26 mouse cellular contexts compared by ENCODE assay signal in genomic region chr5:107466501-107466900, GRCm38 (mm10). TPM values are rescaled to one million over a fixed set of nuclear protein-coding genes. Genes with fewer than 3 reads are reported as not detected.
A peak's percentile ranks its signal among the peaks of the same experiment; 100 is the strongest.
DNase-seq lines count a peak whose midpoint lies in the region; ATAC-seq and TF ChIP-seq lines count a peak whose summit lies in the region.
"Had no signal": no experiment of that assay in that cellular context is flagged by ENCODE, and none has a peak within 500 bp of the region (broad histone marks: within the 10 kb centered on the region; RNA-seq: fewer than 3 reads in every experiment).

No protein-coding gene starts in this region.

- no peak for TF ChIP-seq POLR2A in brain, embryonic 14.5 days (IDR thresholded peaks at IDR 0.05; ENCODE audit: borderline replicate concordance, extremely low read depth, insufficient read depth, insufficient read length, poor library complexity, severe bottlenecking)

- peaks cover 6% of the 10 kb centered on the region; the same call in 1 of the 2 replicates for H3K36me3 ChIP-seq in forebrain, postnatal 0 days (ENCODE audit: insufficient read depth)
- no peaks in the 10 kb centered on the region for H3K36me3 ChIP-seq in forebrain, embryonic 15.5 days
- H3K36me3 ChIP-seq in heart, embryonic 15.5 days, result no peaks in the 10 kb centered on the region
- peaks cover 10% of the 10 kb centered on the region; the same call in 1 of the 2 replicates for H3K36me3 ChIP-seq in kidney, embryonic 15.5 days
- H3K36me3 ChIP-seq: forebrain, embryonic 10.5 days; midbrain, embryonic 12.5 days; stomach, embryonic 15.5 days had no signal

- DNase-seq in forebrain, postnatal 0 days, result no peak
- no peak for DNase-seq in heart, postnatal 25 days (ENCODE audit: low spot score)
- peak; percentile 27 for DNase-seq in brain, embryonic 14.5 days (ENCODE audit: low read depth)
- peak; percentile 76 for DNase-seq in retina, embryonic 14.5 days (ENCODE audit: low spot score)
- DNase-seq: adrenal gland, postnatal 36 days; B cell, adult 2 months; cerebellum, adult 2 months; cerebellum, postnatal 36 days; gastrocnemius, postnatal 36 days; layer of hippocampus, postnatal 36 days; thymus, adult 2 months had no signal

- WGBS in forebrain, postnatal 0 days, result 22% methylated on average over 5 of the region's 5 CpGs
- WGBS in forebrain, embryonic 15.5 days, result 20% methylated on average over 5 of the region's 5 CpGs
- 26% methylated on average over 5 of the region's 5 CpGs for WGBS in heart, embryonic 15.5 days
- 66% methylated on average over 5 of the region's 5 CpGs for WGBS in kidney, embryonic 15.5 days

- H3K27me3 ChIP-seq in forebrain, postnatal 0 days (ENCODE audit: insufficient read depth, low read length), result no peaks in the 10 kb centered on the region
- H3K27me3 ChIP-seq in forebrain, embryonic 15.5 days, result no peaks in the 10 kb centered on the region
- no peaks in the 10 kb centered on the region for H3K27me3 ChIP-seq in heart, embryonic 15.5 days
- H3K27me3 ChIP-seq in kidney, embryonic 15.5 days, result no peaks in the 10 kb centered on the region
- H3K27me3 ChIP-seq: limb, embryonic 15.5 days; midbrain, embryonic 12.5 days; stomach, embryonic 15.5 days had no signal

- H3K4me2 ChIP-seq in forebrain, postnatal 0 days (ENCODE audit: low read depth), result no peak overlapping the region
- no peak overlapping the region for H3K4me2 ChIP-seq in forebrain, embryonic 15.5 days (replicated peaks)
- H3K4me2 ChIP-seq in heart, embryonic 15.5 days, result peak overlapping the region; percentile 16; the same call in 1 of the 2 replicates
- no peak overlapping the region for H3K4me2 ChIP-seq in kidney, embryonic 15.5 days
- H3K4me2 ChIP-seq: limb, embryonic 15.5 days; midbrain, embryonic 12.5 days; stomach, embryonic 15.5 days had no signal

- ATAC-seq in forebrain, postnatal 0 days, result peak; percentile 45
- no peak for ATAC-seq in forebrain, embryonic 15.5 days (replicated peaks)
- no peak for ATAC-seq in heart, embryonic 15.5 days (replicated peaks; ENCODE audit: insufficient number of reproducible peaks, insufficient read depth, low FRiP score, low read depth)
- ATAC-seq in kidney, embryonic 15.5 days (replicated peaks; ENCODE audit: low FRiP score), result no peak
- ATAC-seq: hindbrain, postnatal 0 days; intestine, postnatal 0 days; lung, postnatal 0 days had no signal

- H3K27ac ChIP-seq in forebrain, postnatal 0 days (ENCODE audit: low read depth, low read length), result no peak overlapping the region
- no peak overlapping the region for H3K27ac ChIP-seq in forebrain, embryonic 15.5 days (replicated peaks)
- peak overlapping the region; percentile 60 for H3K27ac ChIP-seq in heart, embryonic 15.5 days
- H3K27ac ChIP-seq in kidney, embryonic 15.5 days, result no peak overlapping the region
- H3K27ac ChIP-seq: forebrain, embryonic 10.5 days; hindbrain, embryonic 10.5 days; hindbrain, postnatal 0 days; limb, embryonic 15.5 days; midbrain, embryonic 12.5 days; stomach, embryonic 15.5 days had no signal

- H3K4me3 ChIP-seq in forebrain, postnatal 0 days (ENCODE audit: low read depth, low read length), result no peak overlapping the region
- H3K4me3 ChIP-seq in forebrain, embryonic 15.5 days, result no peak overlapping the region
- H3K4me3 ChIP-seq in heart, embryonic 15.5 days, result no peak overlapping the region
- no peak overlapping the region for H3K4me3 ChIP-seq in kidney, embryonic 15.5 days (replicated peaks)
- H3K4me3 ChIP-seq: forebrain, embryonic 10.5 days; hindbrain, embryonic 10.5 days; limb, embryonic 15.5 days; midbrain, embryonic 12.5 days; myocyte; stomach, embryonic 15.5 days had no signal

- H3K9me3 ChIP-seq in forebrain, postnatal 0 days (ENCODE audit: low read length), result no peaks in the 10 kb centered on the region
- no peaks in the 10 kb centered on the region for H3K9me3 ChIP-seq in forebrain, embryonic 15.5 days
- H3K9me3 ChIP-seq in heart, embryonic 15.5 days (replicated peaks), result no peaks in the 10 kb centered on the region
- no peaks in the 10 kb centered on the region for H3K9me3 ChIP-seq in kidney, embryonic 15.5 days (replicated peaks)
- H3K9me3 ChIP-seq: forebrain, embryonic 10.5 days; hindbrain, embryonic 10.5 days; limb, embryonic 15.5 days; midbrain, embryonic 12.5 days; stomach, embryonic 15.5 days had no signal

- intact Hi-C loops in heart, postnatal 25 days (cut with DNase I), result no loop called here

- no peak for TF ChIP-seq CTCF in forebrain, postnatal 0 days (IDR thresholded peaks at IDR 0.05; ENCODE audit: low read depth)
- no peak for TF ChIP-seq CTCF in brain, embryonic 14.5 days (IDR thresholded peaks at IDR 0.05; ENCODE audit: borderline replicate concordance, extremely low read depth, insufficient read depth, insufficient read length)

- no peak overlapping the region for H3K9ac ChIP-seq in forebrain, postnatal 0 days
- no peak overlapping the region for H3K9ac ChIP-seq in forebrain, embryonic 15.5 days (replicated peaks)
- H3K9ac ChIP-seq in heart, embryonic 15.5 days, result no peak overlapping the region
- H3K9ac ChIP-seq in kidney, embryonic 15.5 days, result no peak overlapping the region
- H3K9ac ChIP-seq: limb, embryonic 15.5 days; midbrain, embryonic 12.5 days; stomach, embryonic 15.5 days had no signal

- no peaks in the 10 kb centered on the region for H3K4me1 ChIP-seq in forebrain, postnatal 0 days (ENCODE audit: insufficient read depth)
- H3K4me1 ChIP-seq in forebrain, embryonic 15.5 days, result no peaks in the 10 kb centered on the region
- H3K4me1 ChIP-seq in heart, embryonic 15.5 days (replicated peaks), result peaks cover 9% of the 10 kb centered on the region
- no peaks in the 10 kb centered on the region for H3K4me1 ChIP-seq in kidney, embryonic 15.5 days
- H3K4me1 ChIP-seq: hindbrain, embryonic 10.5 days; limb, embryonic 15.5 days; stomach, embryonic 15.5 days had no signal

RNA-seq across cellular contexts. Expression of gene Btbd8, which starts 28.7 kb away (rescaled TPM):
- 51.8 and 52.5 TPM in 2 replicates for total RNA-seq in forebrain, postnatal 0 days (2014; rRNA removed)
- polyA plus RNA-seq in forebrain, postnatal 0 days (2015; fragmentation: Nextera tagmentation; extraction: Ambion mirVana), result 19.1 and 26.3 TPM in 2 replicates
- polyA plus RNA-seq in forebrain, embryonic 15.5 days (2015; fragmentation: Nextera tagmentation; extraction: Ambion mirVana), result 24.4 and 25.1 TPM in 2 replicates
- polyA plus RNA-seq in heart, embryonic 15.5 days (2015; fragmentation: Nextera tagmentation; extraction: Ambion mirVana), result 2.7 and 3.7 TPM in 2 replicates
- 1 to 10 TPM; 4.4 to 5.4 TPM for total RNA-seq in heart, postnatal 25 days (2021)
- 13.0 and 15.2 TPM in 2 replicates for polyA plus RNA-seq in brain, embryonic 14.5 days (2012; rRNA removed)
- polyA plus RNA-seq in kidney, embryonic 15.5 days (2015; fragmentation: Nextera tagmentation; extraction: Ambion mirVana), result 4.1 and 4.8 TPM in 2 replicates

RNA-seq across cellular contexts. Expression of gene Lpcat2b, which starts 35.2 kb away (rescaled TPM):
- total RNA-seq in forebrain, postnatal 0 days (2014; rRNA removed), result not detected in 2 replicates
- polyA plus RNA-seq in forebrain, postnatal 0 days (2015; fragmentation: Nextera tagmentation; extraction: Ambion mirVana), result 0.05 TPM in 1 of 2 replicates, not detected in the other
- not detected in 2 replicates for polyA plus RNA-seq in forebrain, embryonic 15.5 days (2015; fragmentation: Nextera tagmentation; extraction: Ambion mirVana)
- not detected in 2 replicates for polyA plus RNA-seq in heart, embryonic 15.5 days (2015; fragmentation: Nextera tagmentation; extraction: Ambion mirVana)
- not detected for total RNA-seq in heart, postnatal 25 days (2021)
- not detected in 2 replicates for polyA plus RNA-seq in brain, embryonic 14.5 days (2012; rRNA removed)
- polyA plus RNA-seq in kidney, embryonic 15.5 days (2015; fragmentation: Nextera tagmentation; extraction: Ambion mirVana), result not detected in 2 replicates
- total RNA-seq: adrenal gland, postnatal 36 days; gastrocnemius, postnatal 36 days; hindbrain, postnatal 0 days had no signal
- polyA plus RNA-seq: forebrain, embryonic 10.5 days; hindbrain, embryonic 10.5 days; hindbrain, postnatal 0 days; intestine, postnatal 0 days; kidney, embryonic 16.5 days; large intestine, adult 2 months; limb, embryonic 15.5 days; liver, embryonic 16.5 days; lung, postnatal 0 days; midbrain, embryonic 12.5 days; myocyte; stomach, embryonic 15.5 days had no signal

RNA-seq across cellular contexts. Expression of gene Gm42669, which starts 40.9 kb away (rescaled TPM):
- 0.15 and 0.29 TPM in 2 replicates for total RNA-seq in forebrain, postnatal 0 days (2014; rRNA removed)
- 0.09 and 0.21 TPM in 2 replicates for polyA plus RNA-seq in forebrain, postnatal 0 days (2015; fragmentation: Nextera tagmentation; extraction: Ambion mirVana)
- 0.43 and 0.52 TPM in 2 replicates for polyA plus RNA-seq in forebrain, embryonic 15.5 days (2015; fragmentation: Nextera tagmentation; extraction: Ambion mirVana)
- 0.23 and 0.26 TPM in 2 replicates for polyA plus RNA-seq in heart, embryonic 15.5 days (2015; fragmentation: Nextera tagmentation; extraction: Ambion mirVana)
- under 1 TPM in 1 of 2 experiments, not detected in 1; 0.08 TPM for total RNA-seq in heart, postnatal 25 days (2021)
- polyA plus RNA-seq in brain, embryonic 14.5 days (2012; rRNA removed), result 0.16 and 0.33 TPM in 2 replicates
- 0.44 and 0.48 TPM in 2 replicates for polyA plus RNA-seq in kidney, embryonic 15.5 days (2015; fragmentation: Nextera tagmentation; extraction: Ambion mirVana)
- total RNA-seq: adrenal gland, postnatal 36 days; gastrocnemius, postnatal 36 days had no signal
- polyA plus RNA-seq: large intestine, adult 2 months; liver, embryonic 16.5 days had no signal

Comparison
In these comparisons a context has a peak if more than half of its experiments do, and no peak if none do; other contexts are left out.
1. DNase-seq: peak in brain, embryonic 14.5 days (single experiment) and retina, embryonic 14.5 days (single experiment); none in forebrain, postnatal 0 days (single experiment) and heart, postnatal 25 days (single experiment).